Mouse (Mus musculus) activated CD4-positive, CD25-positive, alpha-beta regulatory T cell, adult 9 weeks (primary cell): ENCODE results near the gene Gm38393. TPM values are rescaled to one million over a fixed set of nuclear protein-coding genes. Genes with fewer than 3 reads are reported as not detected.

Experiments
- polyA plus RNA-seq: library from polyadenylated mRNA; unstranded; fragments of 100-300 nt; shearing (Covaris generic); gene quantifications from one replicate; pipeline ENCODE4 v1.2.1, GENCODE M21; 2017

Gene Gm38393
- not detected for polyA plus RNA-seq

DNA sequence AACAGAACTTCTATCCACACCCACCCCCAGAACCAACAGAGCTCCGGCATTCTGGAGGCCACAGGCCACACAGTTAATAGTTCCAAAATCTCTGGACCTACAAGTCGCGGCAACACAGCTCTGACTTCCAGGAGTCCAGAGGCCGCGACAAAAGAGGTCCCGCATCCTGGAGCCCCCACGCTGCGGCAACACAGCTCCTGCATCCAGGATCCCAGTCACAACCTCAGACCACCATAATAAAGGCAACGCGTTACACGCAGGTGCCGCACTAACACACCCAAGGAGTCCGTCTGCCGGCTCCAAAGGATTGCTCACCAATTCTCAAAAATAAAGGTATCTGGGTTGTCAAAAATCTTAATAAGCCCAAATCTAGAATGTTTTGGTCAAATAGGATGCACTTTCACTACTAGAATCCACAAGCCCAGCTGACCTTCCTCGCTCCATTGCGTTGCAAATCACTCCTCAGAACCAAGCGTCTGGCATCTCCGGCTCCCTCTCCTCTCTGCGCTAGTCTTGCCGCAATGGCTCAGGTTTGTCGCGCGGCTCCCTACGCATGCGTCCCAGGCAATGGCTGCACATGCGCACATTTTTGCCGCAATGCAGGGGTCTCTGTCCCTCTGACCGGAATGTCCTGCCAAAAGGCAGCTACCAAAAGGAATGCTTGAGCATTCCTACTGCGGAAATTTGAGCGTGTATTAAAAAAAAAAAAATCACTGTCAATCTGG is at the start of gene Gm38393, which contains the start of gene Snurf:
TSS of gene Gm38393 (minus strand) at position 459 of the 725 bp plus-strand sequence.
TSS of gene Snurf (minus strand) at position 444 of the 725 bp plus-strand sequence.

Other genes with a start within 250 kb of the Gm38393 start
- gene Snurf, start within 50 bp of the Gm38393 start, polyA plus RNA-seq, result not detected
- 0.70 TPM for gene Snrpn, start 135.2 kb upstream of the Gm38393 start, polyA plus RNA-seq